Mouse (Mus musculus) erythroblast, adult 5-6 weeks (primary cell): ENCODE results near the gene Lipa. TPM values are rescaled to one million over a fixed set of nuclear protein-coding genes. Genes with fewer than 3 reads are reported as not detected.

ENCODE experiments used
- ATAC-seq: replicated peaks from 2 replicates; pipeline ENCODE4 v1.8.0; 2016; ENCODE audit warnings: moderate number of reproducible peaks, mild to moderate bottlenecking, moderate TSS enrichment, inconsistent platforms; ENCODE audit not compliant: poor library complexity, low FRiP score, severe bottlenecking
- total RNA-seq, 2 experiments: library from RNA; stranded (forward) in 1 of 2; stranded (reverse) in 1 of 2; fragments of 150-400 nt in 1 of 2; fragments of 200-764, 138-1000 nt in 1 of 2; gene quantifications; 2 replicates each; pipeline versions ENCODE4 v1.2.3 to v1.2.4; 2015 to 2017; ENCODE audit warnings: low replicate concordance in 2 of 2

The Lipa gene
- total RNA-seq, 2 experiments from 2014 or later = 29.7 to 50.1 TPM

- ATAC-seq = no peak
Measured at GRCm38 (mm10) chr19:34524646-34525045, 2.6 kb downstream of the Lipa start.

- ATAC-seq = no peak
Measured at GRCm38 (mm10) chr19:34523106-34523725, 4.1 kb downstream of the Lipa start.

GRCm38 (mm10) chr19:34521978-34522377 lies 5.3 kb downstream of the Lipa start:
- ATAC-seq = no peak

- ATAC-seq = no peak
Measured at GRCm38 (mm10) chr19:34521361-34521760, 5.9 kb downstream of the Lipa start.

GRCm38 (mm10) chr19:34520051-34520450 lies 7.2 kb downstream of the Lipa start:
- no peak for ATAC-seq

- no peak for ATAC-seq
Measured at GRCm38 (mm10) chr19:34519646-34520045, 7.6 kb downstream of the Lipa start.

- no peak for ATAC-seq
Measured at GRCm38 (mm10) chr19:34518786-34519185, 8.5 kb downstream of the Lipa start.

- ATAC-seq = no peak
Measured at GRCm38 (mm10) chr19:34517812-34518594, 9.3 kb downstream of the Lipa start.

GRCm38 (mm10) chr19:34517197-34517596 lies 10.1 kb downstream of the Lipa start:
- no peak for ATAC-seq

- no peak for ATAC-seq
Measured at GRCm38 (mm10) chr19:34516346-34516745, 10.9 kb downstream of the Lipa start.

- no peak for ATAC-seq
Measured at GRCm38 (mm10) chr19:34515681-34516080, 11.6 kb downstream of the Lipa start.

- no peak for ATAC-seq
Measured at GRCm38 (mm10) chr19:34511528-34511927, 15.7 kb downstream of the Lipa start.

- ATAC-seq = no peak
Measured at GRCm38 (mm10) chr19:34510717-34511116, 16.6 kb downstream of the Lipa start.

GRCm38 (mm10) chr19:34505161-34505721 lies 22.0 kb downstream of the Lipa start:
- ATAC-seq = no peak

- peak; percentile 93 for ATAC-seq
Measured at GRCm38 (mm10) chr19:34500763-34501162, 26.5 kb downstream of the Lipa start.

GRCm38 (mm10) chr19:34496353-34496752 lies 30.9 kb downstream of the Lipa start:
- ATAC-seq = no peak

- no peak for ATAC-seq
Measured at GRCm38 (mm10) chr19:34493859-34494258, 33.4 kb downstream of the Lipa start.

GRCm38 (mm10) chr19:34483547-34483946 lies 43.7 kb downstream of the Lipa start:
- ATAC-seq = no peak

- ATAC-seq = no peak
Measured at GRCm38 (mm10) chr19:34474991-34475971, 52.0 kb downstream of the Lipa start, which contains the start of gene Ch25h. Gene Ch25h (minus strand): TSS chr19:34475164.
